Mouse (Mus musculus) midbrain, embryonic 10.5 days (tissue): ENCODE measurements around the gene Ccna1. TPM values are rescaled to one million over a fixed set of nuclear protein-coding genes. Genes with fewer than 3 reads are reported as not detected.

Experiments
- DNase-seq: peaks from one replicate; pipeline ENCODE4 v3.0.0-alpha.2; 2017; ENCODE audit warnings: low spot score
- H3K27ac ChIP-seq: fragments of 300-500 bp; sonication (generic); replicated peaks from 2 replicates; pipeline ENCODE4 v1.5.1; 2016; ENCODE audit warnings: mild to moderate bottlenecking
- H3K27me3 ChIP-seq: fragments of 300-500 bp; sonication (generic); 2 replicates; pipeline ENCODE4 v1.6.1; 2016; ENCODE audit warnings: low read depth, mild to moderate bottlenecking; ENCODE audit not compliant: poor library complexity, severe bottlenecking
- H3K36me3 ChIP-seq: fragments of 300-500 bp; sonication (generic); 2 replicates; pipeline ENCODE4 v1.6.1; 2016; ENCODE audit warnings: mild to moderate bottlenecking, moderate library complexity
- H3K4me1 ChIP-seq: fragments of 300-500 bp; sonication (generic); 2 replicates; pipeline ENCODE4 v1.6.1; 2016
- H3K4me3 ChIP-seq: fragments of 300-500 bp; sonication (generic); 2 replicates; pipeline ENCODE4 v1.5.1; 2016; ENCODE audit warnings: mild to moderate bottlenecking, moderate library complexity
- H3K9me3 ChIP-seq: fragments of 300-500 bp; sonication (generic); replicated peaks from 2 replicates; pipeline ENCODE4 v1.6.1; 2016; ENCODE audit warnings: mild to moderate bottlenecking
- WGBS: fragments of 180-500 bp; shearing (Covaris S2); methylation state at CpG from one replicate; pipeline ENCODE4 v1.1.7; 2016; 5-methylcytosine and 5-hydroxymethylcytosine counted together
- polyA plus RNA-seq: library from polyadenylated mRNA; unstranded; fragments of >200 nt; fragmentation: Nextera tagmentation; extraction: Ambion mirVana; gene quantifications from 2 replicates; pipeline ENCODE4 v1.2.1, GENCODE M21; 2016

The Ccna1 gene
- polyA plus RNA-seq, result 1.7 and 3.1 TPM in 2 replicates

DNA sequence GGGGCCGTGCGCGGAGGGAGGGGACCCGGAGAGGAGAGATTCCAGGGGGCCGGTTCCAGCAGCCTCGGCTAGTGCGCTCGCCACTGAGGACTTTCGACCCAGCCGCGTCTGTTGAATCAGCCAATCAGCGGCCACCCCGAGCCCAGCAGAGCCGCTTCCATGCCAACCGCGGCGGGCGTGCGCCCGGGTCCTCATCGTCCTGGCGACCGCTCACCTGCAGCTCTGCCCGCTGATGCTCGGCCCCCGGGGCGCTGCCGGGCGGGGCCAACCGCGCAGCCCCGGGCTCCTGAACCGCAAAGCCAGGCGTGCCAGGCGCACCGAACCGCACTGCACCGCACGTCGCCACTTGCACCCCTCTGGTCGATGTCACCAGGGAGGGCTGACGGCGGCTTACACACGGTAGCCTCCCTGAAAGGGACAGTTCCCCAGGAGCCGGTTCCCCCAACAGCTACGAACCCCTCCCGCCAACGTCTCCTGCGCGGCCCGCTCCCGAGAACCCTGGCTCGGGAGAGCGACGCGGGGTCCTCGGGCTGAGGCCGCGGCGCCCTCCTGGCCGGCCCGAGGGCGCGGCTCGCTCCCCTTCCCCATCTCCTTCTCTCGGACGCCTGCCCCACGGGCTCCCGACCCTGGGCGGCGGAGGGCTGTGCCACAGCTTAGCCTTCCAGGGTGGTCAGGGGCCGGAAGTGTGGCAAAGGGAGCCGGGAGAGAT is at the start of gene Ccna1:
Ccna1 (minus strand) TSS at position 464 of the 709 bp plus-strand sequence.
- Histone ChIP-seq H3K9me3 (no peaks in the 10 kb centered on the region), H3K27ac (peak within 1 kb of the TSS; percentile 74), H3K4me1 (peaks cover 19% of the 10 kb centered on the region), H3K36me3 (no peaks in the 10 kb centered on the region), H3K4me3 (peak within 1 kb of the TSS; percentile 75), H3K27me3 (peaks cover 61% of the 10 kb centered on the region)
- peak; percentile 86 for DNase-seq
- WGBS, result under 1% methylated on average over 73 of the region's 73 CpGs

DNA sequence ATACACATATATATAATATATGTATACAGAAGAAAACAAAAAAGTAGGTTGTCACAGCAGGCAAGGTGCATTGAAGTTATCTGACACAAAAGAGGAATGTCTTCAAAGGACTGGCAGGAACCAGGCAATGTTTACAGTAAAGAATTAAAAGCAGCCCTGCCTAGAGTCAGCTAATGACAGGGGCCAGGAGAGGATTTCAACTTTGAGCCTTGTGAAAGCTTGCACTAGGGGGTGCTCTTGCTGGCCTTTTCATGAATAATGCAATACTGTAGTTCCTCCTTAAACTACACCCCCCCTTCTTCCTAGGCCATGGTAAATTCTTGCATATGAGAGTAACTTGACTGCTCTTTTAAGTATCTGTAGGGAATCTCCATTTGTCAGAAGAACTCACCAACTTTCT is 45.8 kb upstream of the Ccna1 start:
- no peak for DNase-seq
- Histone ChIP-seq H3K36me3 (no peaks in the 10 kb centered on the region), H3K4me1 (peaks cover 19% of the 10 kb centered on the region), H3K27me3 (no peaks in the 10 kb centered on the region), H3K9me3 (no peaks in the 10 kb centered on the region), H3K4me3 (no peak overlapping the region), H3K27ac (no peak overlapping the region)

DNA sequence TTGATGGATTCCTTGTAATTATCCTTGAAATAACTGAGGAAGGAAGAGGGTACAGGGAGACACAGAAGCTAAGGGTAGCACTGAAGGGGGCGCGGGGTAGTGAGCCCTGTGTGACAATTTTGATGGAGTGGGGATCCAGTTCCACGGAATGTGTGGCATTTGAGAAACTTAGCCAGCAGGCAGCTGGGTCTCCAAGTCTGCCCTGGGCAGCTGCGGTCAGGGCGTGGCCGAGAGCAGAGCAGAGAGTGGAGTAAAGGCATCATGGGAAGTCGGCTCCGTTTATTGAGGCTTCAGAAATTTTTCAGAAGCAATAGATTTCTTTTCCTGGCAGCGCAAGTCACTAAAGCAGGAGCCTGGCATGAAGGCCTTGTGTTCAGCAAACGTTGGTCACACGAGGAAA is 43.7 kb upstream of the Ccna1 start:
- Histone ChIP-seq H3K4me1 (peaks cover 25% of the 10 kb centered on the region), H3K27ac (no peak overlapping the region), H3K27me3 (no peaks in the 10 kb centered on the region), H3K4me3 (no peak overlapping the region), H3K9me3 (no peaks in the 10 kb centered on the region), H3K36me3 (no peaks in the 10 kb centered on the region)
- no peak for DNase-seq
- WGBS, result 89% methylated on average over 11 of the region's 11 CpGs

DNA sequence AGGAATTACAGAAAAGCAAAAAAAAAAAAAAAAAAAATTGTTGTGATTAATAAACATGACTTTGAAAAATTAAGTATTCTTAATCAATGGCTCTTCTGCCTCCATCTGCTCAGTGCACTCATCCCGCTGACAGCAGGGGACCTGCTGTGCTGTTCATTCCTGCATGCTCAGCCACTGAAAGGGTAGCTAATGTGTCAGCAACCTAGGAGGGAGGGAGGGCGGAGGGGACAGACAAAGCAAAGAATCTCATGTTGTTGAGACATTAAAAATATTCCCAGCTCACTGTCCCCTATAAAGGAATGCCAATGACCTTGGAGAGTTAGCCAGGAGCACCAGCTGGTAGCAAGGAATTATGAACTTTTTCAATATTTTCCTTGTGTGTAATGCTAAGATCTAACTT is 42.7 kb upstream of the Ccna1 start:
- peak; percentile 16 for DNase-seq
- no peak overlapping the region for H3K27ac ChIP-seq
- no peaks in the 10 kb centered on the region for H3K9me3 ChIP-seq
- H3K4me3 ChIP-seq, result no peak overlapping the region
- WGBS, result 42% methylated on average over 2 of the region's 2 CpGs
- H3K27me3 ChIP-seq, result no peaks in the 10 kb centered on the region
- H3K4me1 ChIP-seq, result peaks cover 25% of the 10 kb centered on the region
- no peaks in the 10 kb centered on the region for H3K36me3 ChIP-seq

DNA sequence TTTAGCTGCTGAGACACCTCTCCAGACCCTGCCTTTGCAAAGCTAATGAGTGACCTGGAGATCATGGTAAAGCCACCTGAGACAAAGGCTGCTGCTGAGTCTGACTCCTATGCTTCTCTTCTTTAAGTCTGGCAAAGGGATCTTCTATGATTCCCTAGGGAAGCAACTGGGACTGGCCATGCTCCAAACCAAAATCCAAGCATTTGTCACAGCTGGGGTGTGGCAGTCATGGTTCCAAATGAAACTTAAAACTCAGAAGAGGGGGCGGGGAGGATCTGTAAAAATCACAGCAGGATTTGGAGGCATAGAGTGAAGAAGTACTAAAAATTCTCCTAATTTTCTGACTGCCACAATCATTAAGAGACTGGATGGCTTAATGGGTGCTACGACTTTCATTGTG is 41.9 kb upstream of the Ccna1 start:
- Histone ChIP-seq H3K27me3 (no peaks in the 10 kb centered on the region), H3K4me1 (peaks cover 25% of the 10 kb centered on the region), H3K36me3 (no peaks in the 10 kb centered on the region), H3K4me3 (no peak overlapping the region), H3K9me3 (no peaks in the 10 kb centered on the region), H3K27ac (peak overlapping the region; percentile 78; the same call in 1 of the 2 replicates)
- WGBS, result 76% methylated on average over 2 of the region's 2 CpGs
- DNase-seq, result no peak

DNA sequence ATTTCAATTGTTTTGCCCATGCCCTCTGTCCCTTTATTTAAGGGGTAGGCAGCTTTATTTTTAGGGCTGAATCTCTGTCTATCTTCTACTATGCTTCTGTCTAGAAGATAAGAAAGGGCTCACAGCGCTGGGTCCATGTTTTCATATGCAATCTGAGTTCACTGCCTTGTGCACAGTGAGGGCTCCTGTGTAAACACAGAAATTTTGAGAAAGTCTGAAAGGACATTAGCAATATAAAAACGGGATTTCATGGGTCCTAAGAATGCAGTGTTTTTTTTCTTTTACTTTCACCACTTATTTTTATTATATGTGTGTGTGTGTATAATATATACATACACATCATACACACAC is 41.3 kb upstream of the Ccna1 start:
- Histone ChIP-seq H3K9me3 (no peaks in the 10 kb centered on the region), H3K4me3 (no peak overlapping the region), H3K36me3 (no peaks in the 10 kb centered on the region), H3K27ac (peak overlapping the region; percentile 78), H3K4me1 (peaks cover 25% of the 10 kb centered on the region), H3K27me3 (no peaks in the 10 kb centered on the region)
- 78% methylated on average over 2 of the region's 2 CpGs for WGBS
- no peak for DNase-seq

DNA sequence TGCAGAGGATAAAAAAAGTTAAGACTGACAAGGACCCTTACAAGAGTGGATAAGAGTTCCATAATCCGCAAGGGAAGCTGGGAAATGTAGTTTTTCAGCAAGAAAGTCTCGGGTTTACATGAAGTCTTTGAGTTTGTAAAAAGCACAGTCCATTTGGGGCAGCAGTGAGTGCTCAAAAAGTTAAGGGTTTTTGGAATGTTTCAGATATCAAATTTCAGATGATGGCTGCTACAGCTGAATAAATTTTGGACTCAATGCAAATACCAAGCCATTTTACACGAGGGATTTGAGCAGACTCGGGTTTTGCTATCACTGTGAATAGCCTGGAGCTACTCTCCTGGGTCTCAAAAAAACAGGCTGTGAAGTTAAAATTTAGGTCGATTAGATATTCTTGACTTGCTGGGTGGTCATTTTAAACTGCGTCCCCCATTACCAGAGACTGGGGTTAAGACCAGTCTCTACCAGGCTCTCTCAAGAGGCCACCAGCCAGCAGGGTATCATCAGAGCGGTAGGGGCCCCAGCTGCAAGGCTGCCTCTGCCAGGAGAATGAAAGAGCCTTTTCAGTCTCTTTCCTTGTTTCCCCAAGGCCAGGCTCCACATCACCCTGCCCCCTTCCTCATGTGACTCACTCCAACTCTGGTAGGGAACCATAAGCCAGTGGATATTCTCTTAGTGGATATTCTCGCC is 40.8 kb upstream of the Ccna1 start:
- Histone ChIP-seq H3K4me1 (peaks cover 25% of the 10 kb centered on the region), H3K36me3 (no peaks in the 10 kb centered on the region), H3K27ac (peak overlapping the region; percentile 78), H3K27me3 (no peaks in the 10 kb centered on the region), H3K4me3 (peak overlapping the region; percentile 4; the same call in 1 of the 2 replicates), H3K9me3 (no peaks in the 10 kb centered on the region)
- peak; percentile 45 for DNase-seq
- WGBS, result 34% methylated on average over 8 of the region's 8 CpGs

DNA sequence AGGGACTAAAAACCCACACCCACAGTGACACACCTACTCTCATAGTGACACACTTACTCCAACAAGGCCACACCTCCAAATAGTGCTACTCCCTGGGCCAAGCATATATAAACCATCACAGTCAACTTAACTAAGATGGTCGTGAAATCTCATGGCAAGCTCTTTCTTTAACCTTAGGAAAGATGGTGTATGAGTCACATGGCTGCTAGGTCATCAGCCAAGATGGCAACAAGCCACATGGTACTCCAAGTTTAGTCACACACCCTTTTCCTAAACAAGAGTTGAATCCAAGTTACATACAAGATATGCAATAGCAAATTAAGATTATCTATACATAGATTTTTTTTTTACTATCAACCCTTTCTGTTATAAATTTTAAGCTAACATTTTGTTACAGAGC is 37.9 kb upstream of the Ccna1 start:
- DNase-seq, result no peak
- WGBS, result 81% methylated on average over 1 of the region's 1 CpGs
- no peaks in the 10 kb centered on the region for H3K36me3 ChIP-seq
- no peaks in the 10 kb centered on the region for H3K27me3 ChIP-seq
- H3K4me1 ChIP-seq, result peaks cover 24% of the 10 kb centered on the region
- H3K9me3 ChIP-seq, result no peaks in the 10 kb centered on the region
- H3K27ac ChIP-seq, result no peak overlapping the region
- no peak overlapping the region for H3K4me3 ChIP-seq

DNA sequence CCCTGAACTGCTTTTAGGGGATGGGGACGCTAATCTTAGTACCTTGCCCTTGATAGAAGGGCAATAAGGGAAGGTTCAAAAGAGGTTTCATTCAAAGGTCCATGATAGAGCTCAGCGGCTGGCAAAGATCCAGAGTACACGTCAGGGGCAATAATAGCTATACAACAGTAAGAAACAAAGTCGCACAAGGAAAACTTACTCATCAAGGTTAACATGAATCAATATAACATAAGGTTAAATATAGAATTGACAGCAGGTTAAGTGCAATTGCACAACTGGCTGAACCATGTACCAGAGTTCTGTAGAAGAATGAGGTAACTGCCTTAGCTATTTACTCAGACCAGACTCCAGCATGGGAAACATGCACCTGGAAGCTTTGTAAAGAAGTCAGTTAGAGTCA is 34.0 kb upstream of the Ccna1 start:
- no peaks in the 10 kb centered on the region for H3K36me3 ChIP-seq
- 90% methylated on average over 4 of the region's 4 CpGs for WGBS
- H3K27ac ChIP-seq, result no peak overlapping the region
- DNase-seq, result no peak
- no peaks in the 10 kb centered on the region for H3K4me1 ChIP-seq
- H3K27me3 ChIP-seq, result no peaks in the 10 kb centered on the region
- H3K9me3 ChIP-seq, result no peaks in the 10 kb centered on the region
- H3K4me3 ChIP-seq, result no peak overlapping the region

DNA sequence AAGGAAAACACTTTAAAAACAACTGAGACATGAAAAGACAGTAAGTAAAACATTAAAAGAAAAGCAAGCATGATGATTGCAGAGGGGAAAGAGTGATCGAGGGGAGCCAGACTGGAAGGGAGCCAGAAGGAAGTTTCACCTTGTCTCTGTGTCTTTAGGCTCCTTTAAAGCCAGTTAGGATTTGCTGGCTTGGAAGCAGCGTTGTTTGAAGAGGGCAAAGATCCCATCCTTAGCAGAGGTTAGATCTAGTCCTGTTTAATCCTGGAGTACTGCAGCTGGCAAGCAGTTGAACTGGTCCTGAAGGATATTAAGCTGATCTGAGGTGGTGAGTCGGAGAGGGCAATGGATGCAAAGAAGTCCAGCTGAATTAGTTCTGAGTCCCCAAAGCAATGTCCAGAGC is 33.5 kb upstream of the Ccna1 start:
- DNase-seq, result no peak
- no peaks in the 10 kb centered on the region for H3K4me1 ChIP-seq
- H3K9me3 ChIP-seq, result no peaks in the 10 kb centered on the region
- H3K27me3 ChIP-seq, result no peaks in the 10 kb centered on the region
- H3K36me3 ChIP-seq, result no peaks in the 10 kb centered on the region
- no peak overlapping the region for H3K4me3 ChIP-seq
- 80% methylated on average over 3 of the region's 3 CpGs for WGBS
- H3K27ac ChIP-seq, result no peak overlapping the region

DNA sequence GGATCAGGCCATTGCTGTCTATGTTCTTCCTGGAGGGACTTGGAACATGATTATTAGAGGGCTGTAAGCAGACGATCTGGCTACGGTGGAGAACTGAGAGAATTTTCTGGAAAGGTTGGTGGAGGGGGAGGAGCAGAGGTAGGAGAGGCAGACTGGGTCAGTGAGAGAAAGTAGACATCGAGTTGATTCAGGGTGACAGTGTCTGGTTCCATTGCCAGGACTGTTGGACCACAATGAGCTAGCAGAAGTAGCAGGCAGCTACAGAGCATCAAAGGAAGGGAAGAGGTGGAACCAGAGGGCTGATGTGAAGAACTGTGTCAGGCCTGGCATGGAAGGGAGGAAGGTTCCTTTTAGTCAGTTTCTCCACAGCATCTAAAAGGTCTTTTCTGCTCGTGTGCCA is 33.1 kb upstream of the Ccna1 start:
- Histone ChIP-seq H3K36me3 (no peaks in the 10 kb centered on the region), H3K27ac (no peak overlapping the region), H3K27me3 (no peaks in the 10 kb centered on the region), H3K9me3 (no peaks in the 10 kb centered on the region), H3K4me1 (no peaks in the 10 kb centered on the region), H3K4me3 (no peak overlapping the region)
- WGBS, result 75% methylated on average over 4 of the region's 4 CpGs
- no peak for DNase-seq

DNA sequence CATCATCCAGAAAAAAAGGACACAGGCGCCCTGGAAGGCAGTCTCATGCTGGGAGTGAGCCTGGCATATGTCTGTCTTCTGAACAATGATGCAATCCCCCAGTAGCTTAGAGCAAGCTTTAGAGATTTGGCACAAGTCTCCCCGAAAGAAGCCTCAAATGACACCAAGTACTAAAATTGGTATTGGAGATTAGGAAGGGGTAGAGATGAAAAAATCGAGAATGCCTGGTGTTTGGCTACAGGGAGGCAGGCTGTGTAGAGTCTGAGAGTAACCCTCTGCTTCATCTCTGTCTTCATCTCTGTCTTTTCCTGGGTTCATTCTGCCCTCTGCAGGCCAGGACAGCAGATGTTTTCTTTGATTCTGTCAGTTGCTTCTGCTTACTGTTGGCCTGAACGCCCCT is 32.1 kb upstream of the Ccna1 start:
- Histone ChIP-seq H3K4me1 (no peaks in the 10 kb centered on the region), H3K9me3 (no peaks in the 10 kb centered on the region), H3K36me3 (no peaks in the 10 kb centered on the region), H3K27me3 (no peaks in the 10 kb centered on the region), H3K27ac (no peak overlapping the region), H3K4me3 (no peak overlapping the region)
- no peak for DNase-seq
- 74% methylated on average over 4 of the region's 4 CpGs for WGBS

DNA sequence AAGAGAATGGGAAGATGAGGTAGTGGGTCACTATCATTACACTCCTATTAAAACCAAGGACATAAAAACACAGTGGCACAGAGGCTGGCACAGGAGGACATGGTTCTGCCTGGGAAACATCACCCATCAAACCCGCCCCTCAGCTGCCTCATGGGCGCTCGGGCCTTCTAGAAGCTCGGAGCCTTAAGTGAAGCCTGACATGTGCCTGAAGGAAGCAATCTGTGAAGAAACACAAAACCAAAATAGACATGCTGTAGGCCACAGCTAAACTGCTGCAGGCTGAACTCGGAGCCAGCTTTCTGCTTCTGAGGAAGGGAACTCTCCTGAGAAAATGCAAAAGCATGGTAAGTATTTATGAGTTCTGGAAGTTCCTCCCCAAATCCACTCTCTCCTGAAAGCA is 31.6 kb upstream of the Ccna1 start:
- H3K4me3 ChIP-seq, result no peak overlapping the region
- no peaks in the 10 kb centered on the region for H3K9me3 ChIP-seq
- H3K36me3 ChIP-seq, result no peaks in the 10 kb centered on the region
- no peaks in the 10 kb centered on the region for H3K27me3 ChIP-seq
- no peak for DNase-seq
- H3K4me1 ChIP-seq, result no peaks in the 10 kb centered on the region
- WGBS, result 86% methylated on average over 5 of the region's 5 CpGs
- H3K27ac ChIP-seq, result no peak overlapping the region
